Mouse (Mus musculus): Measurements from ENCODE around the gene Stxbp1. TPM values are rescaled to one million over a fixed set of nuclear protein-coding genes. Genes with fewer than 3 reads are reported as not detected.

The Stxbp1 gene
- polyA plus RNA-seq, 2 experiments from 2014 or later = 4.2 to 4.7 TPM

DNA sequence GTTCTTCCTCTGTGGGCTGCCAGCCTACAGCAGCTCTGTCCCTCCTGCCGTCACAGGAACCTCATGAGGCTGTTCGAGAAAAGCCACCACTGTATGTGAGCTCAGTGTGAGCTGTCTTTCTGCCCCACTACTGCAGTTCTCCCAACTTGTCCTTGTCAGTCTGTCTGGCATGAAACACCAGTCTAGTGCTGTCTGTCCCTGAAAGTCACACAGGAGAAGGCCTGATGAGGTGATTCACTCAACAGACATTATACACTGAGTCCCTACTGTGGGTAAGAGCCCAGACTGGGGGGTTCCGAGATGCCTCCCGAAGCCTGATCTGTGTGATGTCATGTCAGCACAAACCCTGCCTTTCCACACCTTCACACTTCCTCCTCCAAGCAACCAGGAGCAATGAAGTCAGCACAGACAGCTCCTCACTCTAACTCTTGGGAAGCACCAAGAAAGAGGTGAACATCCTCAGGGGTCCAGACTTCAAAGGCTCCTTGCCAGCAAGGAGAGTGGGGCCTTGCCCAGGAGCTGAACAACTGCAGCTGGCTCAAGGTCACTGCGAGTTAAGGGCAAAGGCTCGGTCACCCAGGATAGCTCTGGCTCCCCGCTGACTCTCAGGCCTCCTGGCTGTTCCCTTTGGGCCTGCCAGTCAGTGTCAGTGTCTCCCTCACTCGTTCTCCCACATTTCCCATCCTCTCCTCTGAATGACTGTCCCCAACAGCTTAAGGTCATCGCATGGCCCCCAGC lies 8.7 kb downstream of the Stxbp1 start:
- ATAC-seq = no peak

DNA sequence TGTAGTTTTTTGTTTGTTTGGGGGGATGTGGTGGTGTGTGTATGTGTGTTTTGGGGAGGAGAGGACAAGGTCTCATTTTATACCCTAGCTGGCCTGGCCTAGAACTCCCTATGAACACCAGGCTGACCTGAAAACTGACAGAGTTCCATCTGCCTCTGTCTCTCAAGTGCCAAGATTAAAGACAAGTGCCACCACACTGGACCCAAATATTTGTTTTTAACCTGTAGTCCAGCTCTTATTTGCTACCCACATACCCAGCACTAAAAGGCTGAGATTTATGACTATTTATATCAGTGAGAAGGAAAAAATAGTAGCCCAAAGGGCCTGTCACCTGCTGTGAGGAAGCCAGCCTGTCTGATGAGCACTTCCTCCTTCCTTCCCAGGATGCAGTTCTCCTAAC lies 11.5 kb downstream of the Stxbp1 start:
- no peak for ATAC-seq

DNA sequence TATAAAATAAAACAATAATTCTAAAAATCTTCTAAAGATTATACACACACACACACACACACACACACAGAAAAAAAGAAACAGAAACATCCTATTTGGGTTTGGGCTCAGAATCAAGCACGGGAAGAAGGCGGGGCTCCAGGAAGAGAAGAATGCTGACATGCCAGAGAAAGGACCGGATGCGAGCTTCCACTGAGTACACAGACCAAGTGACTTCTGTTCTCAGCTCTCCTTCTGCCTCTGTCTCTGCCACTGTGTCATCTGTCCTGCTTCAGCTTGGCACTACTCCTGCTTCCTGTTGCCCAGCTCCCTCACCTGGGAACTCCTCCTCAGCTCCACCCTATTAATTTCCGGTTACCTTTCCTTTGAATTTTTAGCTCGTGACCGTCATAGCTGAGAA lies 12.5 kb downstream of the Stxbp1 start:
- ATAC-seq = peak; percentile 99

DNA sequence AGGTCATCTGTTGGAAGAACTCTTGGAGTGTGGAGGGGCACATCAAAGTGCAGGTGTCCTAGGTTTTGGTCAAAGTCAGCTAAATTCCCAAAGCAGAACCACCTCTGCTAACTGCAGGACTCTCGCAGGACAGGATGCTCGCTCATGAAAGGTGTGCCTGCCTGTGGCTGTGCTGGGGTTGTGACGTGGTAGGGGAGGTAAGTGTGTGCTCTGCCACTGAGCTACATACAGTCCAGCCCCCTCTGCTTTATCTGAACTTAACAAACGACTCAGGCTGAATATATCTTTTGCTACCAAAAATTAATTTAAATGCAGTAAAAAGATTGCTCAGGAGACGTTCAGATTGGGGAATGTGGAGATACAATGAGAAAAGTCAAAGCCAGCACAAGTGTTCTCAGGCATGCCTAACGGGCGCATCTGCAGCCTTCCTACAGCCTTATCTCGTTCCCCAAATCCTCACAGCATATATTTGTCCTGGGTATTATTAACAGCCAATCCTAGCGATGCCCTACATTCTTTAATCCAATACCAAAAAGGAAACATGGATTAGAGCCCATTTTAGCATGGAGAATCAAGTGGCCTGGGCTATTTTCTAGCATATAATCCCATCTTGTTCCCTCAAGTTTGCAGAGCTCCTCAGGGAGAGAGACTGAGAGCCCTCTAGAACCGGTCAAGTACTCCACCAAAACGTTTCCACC lies 17.9 kb downstream of the Stxbp1 start:
- ATAC-seq = no peak

DNA sequence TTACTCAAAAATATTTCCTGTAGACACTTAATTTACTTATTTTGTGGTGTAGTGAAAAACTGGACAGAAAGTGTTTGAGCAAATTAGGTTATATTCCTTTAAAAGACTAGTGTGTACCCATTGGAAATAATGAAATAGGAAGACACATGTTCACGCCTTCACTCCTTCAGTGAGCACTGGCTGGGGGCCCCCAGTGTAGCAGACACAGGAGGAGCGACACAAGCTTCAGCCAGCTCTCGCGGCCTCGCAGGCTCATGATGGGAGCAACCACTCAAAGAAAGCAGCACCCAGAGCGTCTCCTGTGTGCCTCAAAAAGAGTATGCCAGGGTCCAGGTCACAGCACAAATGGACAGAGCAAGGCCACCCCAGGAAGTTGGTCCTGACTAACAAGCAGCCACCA lies 21.2 kb downstream of the Stxbp1 start:
- ATAC-seq = no peak

DNA sequence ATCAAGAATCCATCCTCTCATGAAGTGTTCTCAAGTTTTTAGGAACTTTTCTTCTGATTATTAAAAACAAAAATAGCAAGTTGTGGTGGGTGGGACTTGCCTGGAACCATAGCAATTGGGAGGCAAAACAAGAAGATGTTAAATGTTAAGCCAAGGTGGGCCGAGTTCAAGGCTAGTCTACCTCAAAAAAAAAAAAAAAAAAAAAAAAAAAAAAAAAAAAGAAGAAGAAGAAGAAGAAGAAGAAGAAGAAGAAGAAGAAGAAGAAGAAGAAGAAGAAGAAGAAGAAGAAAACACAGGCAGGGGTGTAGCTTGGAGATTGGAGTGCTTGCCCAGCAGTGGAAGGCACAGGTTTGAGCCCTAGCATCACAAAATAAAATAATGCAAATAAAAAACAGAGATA lies 22.3 kb downstream of the Stxbp1 start:
- no peak for ATAC-seq

DNA sequence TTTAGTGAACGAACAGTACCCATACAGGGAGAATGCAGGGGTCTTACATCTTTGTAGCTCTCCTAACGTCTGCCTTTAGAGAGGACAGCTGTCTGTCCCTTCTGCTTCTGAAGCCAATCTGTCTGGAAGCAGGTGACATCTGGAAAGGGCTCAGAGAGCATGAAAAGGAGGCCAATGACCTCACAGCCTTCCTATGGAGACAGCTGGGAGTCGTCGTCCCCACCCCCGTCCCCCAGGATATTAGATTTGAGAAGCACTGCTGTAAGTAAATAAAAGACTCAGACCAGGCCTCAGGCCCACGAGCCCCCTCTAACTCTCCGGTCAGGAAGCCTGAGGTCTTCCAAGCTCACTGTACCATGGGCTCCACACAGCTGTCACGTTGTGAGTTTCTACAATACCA lies 22.9 kb downstream of the Stxbp1 start:
- no peak for ATAC-seq

DNA sequence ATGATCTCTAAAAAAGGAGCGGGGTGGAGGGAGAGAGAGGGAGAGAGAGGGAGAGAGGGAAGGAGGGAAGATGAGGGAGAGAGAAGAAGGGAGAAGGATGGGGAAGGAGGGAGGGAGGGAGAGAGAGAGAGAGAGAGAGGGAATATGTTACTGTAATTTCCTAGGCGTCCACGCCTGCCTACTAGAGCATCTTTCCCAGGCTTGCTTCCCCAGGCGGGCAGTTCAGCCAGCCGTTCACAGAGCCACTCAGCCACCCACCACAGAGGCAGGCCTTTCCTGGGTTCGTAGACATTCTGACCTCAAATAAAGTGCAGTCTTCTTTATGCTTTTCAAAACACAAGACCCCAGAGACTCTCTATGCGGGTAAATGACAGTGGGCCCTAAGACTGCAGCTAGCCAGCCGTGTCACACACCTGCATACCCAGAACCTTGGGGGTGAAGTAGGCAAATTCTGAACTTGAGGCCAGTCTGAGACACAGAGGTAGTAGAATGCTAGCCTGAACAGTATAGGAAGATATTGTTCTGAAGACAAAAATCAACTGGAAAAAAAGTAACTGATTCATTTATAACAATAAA lies 23.4 kb downstream of the Stxbp1 start:
- ATAC-seq = no peak

DNA sequence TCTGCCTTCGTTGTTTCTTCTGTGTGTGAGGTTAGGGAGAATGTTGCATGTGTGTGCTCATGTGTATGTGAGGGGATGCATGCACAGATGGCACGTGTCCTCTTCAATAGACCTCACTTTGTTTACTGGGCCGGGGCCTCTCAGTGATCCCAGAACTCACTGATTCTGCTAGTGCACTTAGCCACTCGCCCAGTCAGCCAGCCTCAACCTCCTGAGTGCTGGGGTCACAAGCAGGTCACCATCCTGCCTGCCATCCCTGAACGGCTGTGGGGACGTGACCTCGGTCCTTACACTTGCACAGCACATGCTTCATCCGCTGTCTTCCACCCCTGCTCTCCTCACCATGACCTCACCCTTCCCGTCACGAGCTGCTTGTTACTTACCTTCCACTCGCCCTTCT lies 23.9 kb downstream of the Stxbp1 start:
- no peak for ATAC-seq

DNA sequence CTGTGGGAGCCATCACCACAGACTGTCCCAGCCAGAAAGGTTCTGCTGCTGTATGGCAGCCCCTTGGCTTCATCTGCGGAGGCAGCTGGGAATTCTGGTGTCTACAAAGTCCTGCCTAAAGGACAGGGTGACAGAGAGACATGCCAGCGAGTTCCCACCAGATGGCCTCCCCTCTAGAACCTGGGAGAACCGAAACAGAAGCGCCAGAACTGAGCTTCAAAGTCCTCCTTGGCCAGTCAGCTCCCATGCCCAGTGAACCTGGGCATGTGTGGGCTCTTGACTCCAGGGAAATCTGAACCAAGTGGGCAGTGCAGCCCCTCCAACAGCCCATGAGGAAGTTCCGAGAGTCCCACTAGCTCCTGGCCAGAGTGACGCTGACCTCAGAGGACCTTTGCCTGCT lies 24.4 kb downstream of the Stxbp1 start:
- ATAC-seq = no peak

DNA sequence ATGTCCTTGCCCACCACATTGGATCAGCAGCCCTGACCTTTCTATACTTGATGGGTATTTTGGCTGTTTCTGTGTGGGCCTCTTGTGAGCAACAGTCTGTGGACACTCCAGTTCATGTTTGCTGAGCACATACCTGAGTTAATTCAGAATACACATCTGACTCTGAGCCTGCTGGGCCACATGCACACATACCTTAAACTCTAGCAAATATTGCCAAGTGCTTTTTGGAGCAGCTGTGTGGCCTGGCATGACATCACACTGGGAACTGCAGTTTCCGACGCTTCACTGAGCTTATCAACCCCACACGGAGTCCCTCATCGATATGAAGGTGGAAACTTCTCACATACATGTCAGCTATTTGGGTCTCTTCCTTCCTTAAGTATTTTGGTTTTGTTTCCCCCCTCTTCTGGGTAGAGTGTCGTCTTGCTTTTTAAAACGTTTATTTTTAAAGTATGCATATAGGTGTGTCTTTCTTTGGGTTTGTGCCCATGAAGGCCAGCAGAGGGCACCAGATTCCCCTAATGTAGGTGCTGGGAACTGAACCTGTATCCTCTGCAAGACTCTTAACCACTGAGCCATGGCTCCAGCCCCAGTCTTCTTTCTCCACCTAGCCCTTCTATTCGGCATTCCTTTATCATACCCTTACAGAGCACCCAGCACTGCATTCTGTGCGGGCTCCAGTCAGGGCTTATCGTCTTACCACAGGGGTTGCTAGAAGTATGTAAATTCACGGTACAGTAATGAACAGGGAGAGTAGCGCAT lies 25.8 kb downstream of the Stxbp1 start:
- ATAC-seq = peak; percentile 49

DNA sequence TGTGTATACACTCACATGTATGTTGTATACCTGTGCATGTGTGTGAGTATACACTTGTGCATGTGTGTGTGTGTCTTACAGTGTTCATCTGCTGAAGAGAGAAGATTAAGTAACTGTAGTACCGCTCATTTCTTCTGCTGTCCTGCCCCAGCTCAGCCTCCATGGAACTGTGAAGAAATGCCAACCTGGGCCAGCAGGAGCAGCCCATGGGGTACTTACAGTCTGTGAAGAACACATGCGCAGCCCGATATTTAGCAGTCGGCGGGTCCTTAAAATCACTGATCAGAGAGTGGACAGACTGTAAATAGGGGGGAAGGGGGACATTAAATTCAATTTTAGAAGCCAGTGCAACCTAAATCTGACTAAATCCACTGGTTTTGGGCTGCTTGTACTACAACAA lies 28.8 kb downstream of the Stxbp1 start:
- ATAC-seq = no peak

DNA sequence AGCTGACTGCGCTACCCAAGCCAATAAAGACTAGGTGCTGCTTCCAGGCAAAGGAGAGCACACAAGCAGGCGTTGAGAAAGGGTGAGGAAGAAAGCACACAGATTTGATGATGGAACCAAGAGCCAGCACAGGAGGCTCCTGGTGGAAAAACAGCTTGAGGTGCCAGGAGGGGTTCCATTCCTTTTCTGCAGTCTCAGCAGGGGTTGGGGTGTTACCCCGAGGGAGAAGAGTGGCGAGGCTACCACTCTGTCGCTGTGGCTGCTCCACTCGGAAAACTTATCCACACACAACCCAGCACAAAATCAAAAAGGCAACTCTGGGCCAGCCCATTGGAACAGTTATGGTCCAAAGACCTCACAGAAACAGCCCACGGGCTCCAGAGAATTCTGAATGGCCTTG lies 29.5 kb downstream of the Stxbp1 start:
- ATAC-seq = no peak

DNA sequence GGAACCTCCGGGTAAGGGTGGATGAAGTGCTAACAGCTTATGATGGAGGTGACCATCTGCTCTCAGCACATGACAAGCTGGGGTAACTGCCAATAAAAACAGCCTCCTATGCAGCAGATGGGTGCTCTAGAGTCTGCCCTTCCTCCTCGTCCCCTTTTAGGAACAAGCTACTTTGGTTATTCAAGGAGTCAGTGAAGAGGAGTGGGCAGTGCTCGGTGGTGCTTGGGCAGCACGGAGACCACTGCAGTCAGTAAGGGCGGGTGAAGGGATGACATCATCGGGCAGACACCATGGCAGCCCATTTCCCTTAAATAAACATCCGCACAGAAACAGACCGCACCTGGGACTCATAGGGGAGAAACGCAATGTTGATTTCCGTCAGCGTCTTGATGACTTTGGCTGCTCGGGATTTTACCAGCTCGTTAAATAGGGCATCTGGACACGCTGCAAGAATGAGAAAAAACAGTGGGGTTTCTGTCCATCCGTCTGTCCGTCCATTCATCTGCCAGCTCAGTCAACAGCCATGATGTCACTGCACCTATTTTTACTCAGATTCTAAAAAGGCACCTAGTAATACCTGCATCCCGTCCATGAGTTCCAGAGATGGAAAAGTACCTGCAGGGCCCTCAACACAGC lies 30.0 kb downstream of the Stxbp1 start:
- no peak for ATAC-seq

DNA sequence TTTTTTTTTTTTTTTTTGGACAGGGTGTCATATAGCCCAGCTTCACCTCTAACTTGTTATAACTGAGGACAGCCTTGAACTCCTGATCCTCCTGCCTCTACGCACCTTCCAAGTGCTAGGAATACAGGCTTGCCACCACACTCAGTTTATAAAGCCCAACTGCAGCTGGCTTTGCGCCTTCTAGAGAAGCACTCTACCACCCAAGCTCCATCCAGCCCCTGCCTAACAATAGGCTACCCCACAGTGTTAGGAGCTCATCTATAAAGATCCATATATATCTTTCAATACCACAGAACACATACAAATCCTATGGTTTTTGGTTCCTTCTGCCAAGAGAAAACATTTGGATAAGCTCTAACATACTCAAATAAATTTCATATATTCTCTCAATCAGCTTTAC lies 30.5 kb downstream of the Stxbp1 start:
- no peak for ATAC-seq

DNA sequence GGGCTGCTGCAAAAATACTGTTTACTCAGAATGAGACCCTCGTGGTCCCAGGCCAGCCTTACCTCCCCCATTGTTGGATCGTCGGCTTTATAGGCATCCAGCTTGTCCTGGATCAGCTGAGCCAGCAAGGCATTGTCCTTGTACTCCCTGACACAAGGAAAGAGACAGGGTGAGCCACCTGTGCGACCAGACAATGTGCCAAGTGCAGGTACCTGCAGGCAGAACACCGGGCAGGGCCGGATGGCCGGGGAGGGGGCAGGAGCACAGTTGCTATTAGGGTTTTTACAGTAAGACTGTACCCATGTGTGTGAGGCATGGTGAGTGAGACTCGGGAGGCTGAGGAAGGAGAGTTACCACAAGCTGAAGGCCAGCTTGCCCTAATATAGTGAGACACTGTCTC lies 35.1 kb downstream of the Stxbp1 start:
- ATAC-seq = no peak

DNA sequence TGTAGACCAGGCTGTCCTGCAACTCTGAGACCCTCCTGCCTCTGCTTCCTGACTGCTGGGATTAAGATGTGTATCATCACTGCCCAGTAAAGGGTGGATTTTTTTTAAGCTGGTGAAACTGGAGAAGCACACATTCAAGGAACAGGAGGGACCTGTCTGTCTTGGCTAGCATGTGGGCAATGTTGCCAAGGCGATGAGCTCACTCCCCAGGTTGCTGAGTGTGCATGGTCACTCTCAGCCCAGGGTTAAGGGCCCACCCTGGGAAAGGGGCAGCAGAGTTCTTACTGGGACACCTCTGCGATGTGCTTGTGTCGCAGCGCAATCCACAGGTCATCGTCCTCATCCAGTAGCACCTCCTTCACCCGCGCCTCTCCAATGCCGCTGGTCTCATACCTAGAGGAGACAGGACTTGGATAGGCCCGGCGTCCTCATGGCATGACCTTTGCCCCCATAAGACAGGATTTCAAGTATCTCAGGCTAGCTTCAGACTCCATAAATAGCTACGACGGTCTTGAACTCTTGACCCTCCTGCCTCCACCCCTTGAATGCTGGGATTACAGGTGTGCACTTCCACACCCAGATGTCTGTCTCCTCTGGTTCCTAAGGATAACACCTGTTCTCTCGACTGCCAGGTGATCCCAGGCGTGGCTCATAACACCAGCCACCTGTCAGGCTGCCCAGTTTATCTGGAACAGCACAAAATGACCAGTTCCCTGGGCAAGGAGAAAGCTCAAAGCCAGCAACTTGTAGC lies 38.1 kb downstream of the Stxbp1 start:
- ATAC-seq = no peak

DNA sequence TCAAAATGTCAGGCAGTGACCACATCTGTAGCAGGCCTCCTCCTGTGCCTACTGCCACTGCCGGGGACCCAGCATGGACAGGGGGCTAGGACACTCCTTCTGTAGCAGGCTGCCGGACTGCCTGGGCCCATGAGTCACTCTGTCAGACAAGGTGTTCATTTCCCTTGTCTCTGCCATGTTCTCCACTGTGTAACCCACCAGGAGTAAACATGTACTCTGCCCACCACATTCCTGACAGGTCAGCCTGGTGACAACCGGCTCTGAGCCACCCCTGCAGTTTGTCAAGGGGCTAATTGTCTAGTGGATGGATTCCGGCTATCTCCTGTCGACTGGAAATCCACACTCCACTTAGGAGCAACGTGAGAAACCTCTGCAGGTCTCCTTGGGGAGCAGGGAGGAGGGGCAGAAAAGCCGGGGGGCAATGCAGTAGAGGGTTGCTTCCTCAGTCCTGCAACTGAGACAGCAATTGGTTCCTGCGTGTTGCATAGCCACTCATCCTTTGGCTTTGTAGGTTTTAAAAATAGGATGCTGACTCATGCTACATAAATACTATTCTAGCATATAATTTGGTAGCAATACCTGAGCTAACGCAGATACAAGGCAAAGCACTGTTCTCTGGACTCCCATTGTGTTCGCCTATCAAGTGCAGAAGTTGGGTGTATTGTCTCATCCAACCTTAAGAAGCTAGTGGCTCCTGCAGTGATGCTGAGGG lies 48.6 kb downstream of the Stxbp1 start:
- no peak for ATAC-seq

DNA sequence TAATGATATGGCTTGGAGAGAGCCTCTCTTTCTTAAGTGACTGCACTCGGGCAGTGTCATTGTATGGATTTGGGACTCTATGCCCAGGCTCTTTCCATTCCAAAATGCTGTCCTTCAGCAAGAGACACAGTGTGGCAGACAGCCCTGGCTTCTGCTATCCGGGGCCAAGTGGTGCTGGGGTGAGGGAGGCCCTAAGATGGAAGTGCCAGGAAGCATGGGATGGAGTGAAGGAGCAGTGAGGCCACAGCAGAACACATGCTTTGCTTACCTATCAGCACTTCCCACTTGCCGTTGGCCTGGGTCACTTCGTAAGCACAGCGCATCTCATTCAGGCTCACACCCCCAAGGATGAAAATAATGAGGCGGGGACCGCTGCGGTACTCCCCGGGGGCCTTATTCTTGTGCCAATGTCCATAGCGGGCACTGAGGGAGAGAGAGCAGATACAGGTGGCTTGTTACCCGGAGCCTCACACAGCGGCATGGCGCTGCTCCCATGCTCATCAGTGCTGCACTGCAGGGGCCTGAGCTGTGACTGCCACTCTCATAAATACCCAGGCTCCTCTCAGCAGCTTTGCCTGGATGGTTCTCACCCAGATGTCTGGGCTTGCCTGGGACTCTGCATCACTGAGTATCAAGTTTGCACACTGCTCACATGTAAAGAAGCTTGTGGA lies 51.2 kb downstream of the Stxbp1 start:
- no peak for ATAC-seq

DNA sequence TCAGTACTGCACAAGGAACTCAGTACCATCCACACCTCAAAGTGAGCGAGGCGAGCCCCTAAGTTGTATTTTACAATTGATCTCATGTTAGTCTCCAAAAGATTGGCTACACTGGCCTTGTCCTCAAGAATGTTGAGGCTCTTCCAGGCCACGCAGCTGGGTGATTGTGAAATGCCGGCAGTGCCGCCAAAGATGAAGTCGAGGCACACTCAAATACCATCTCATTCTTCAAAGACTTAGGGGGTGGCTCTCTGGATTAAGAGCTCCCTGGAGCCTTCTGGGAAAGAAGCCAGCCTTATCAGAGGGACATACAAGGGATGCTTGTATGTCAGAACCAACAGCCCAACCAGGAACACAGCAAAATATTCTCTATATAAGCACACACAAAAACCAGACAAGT lies 55.7 kb downstream of the Stxbp1 start:
- ATAC-seq = no peak

DNA sequence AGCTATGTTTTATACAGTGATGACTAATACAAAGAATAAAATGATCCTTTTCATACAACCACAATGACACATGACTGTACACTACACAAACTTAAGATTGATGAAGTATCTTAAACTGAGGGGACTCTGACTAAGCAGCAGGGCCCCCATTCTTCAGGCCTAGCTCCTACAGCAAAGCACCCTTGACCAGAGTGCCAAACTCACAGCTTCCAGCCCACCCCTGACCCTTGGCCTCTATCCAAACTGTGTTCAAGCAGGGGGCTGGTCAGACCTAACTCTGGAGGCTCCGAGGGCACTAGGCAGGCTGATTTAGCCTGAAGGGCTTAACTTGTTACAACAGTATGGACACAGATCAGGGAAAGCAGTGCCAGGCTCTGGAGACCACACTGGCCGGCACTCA lies 58.5 kb downstream of the Stxbp1 start:
- no peak for ATAC-seq

Measured in CD4-positive, CD25-positive, alpha-beta regulatory T cell, adult 4 months (primary cell).